Mouse (Mus musculus): Measurements from ENCODE around the gene Ric3.

- TF ChIP-seq POLR2A (IDR thresholded peaks at IDR 0.05; ENCODE audit: insufficient read depth, low read depth, low read length) (no peak), CTCF (IDR thresholded peaks at IDR 0.05) (no peak)
Measured at GRCm38 (mm10) chr7:108991207-108991606, 91.9 kb downstream of the Ric3 start.

All from heart, adult 2 months (tissue).